Mouse (Mus musculus): ENCODE measurements around the gene Mettl7a3. TPM values are rescaled to one million over a fixed set of nuclear protein-coding genes. Genes with fewer than 3 reads are reported as not detected.
"Not testable (repeated sequence)": the region's sequence is repeated elsewhere in the genome, so short reads cannot be mapped to it uniquely, and the experiment has no call there.

Mettl7a3 gene
- total and polyA plus RNA-seq, 2 experiments from 2014 or later: not detected

- 66% methylated on average over 7 of the region's 7 CpGs for WGBS
- H3K36me3 ChIP-seq (ENCODE audit: insufficient read depth): no peaks in the 10 kb centered on the region
- H3K4me2 ChIP-seq (ENCODE audit: low read depth): no peak overlapping the region
- ATAC-seq: no peak
- no peak overlapping the region for H3K9ac ChIP-seq
- H3K27ac ChIP-seq (ENCODE audit: low read depth, low read length): no peak overlapping the region
- TF ChIP-seq CTCF (IDR thresholded peaks at IDR 0.05; ENCODE audit: low read depth): no peak
- no peak overlapping the region for H3K4me3 ChIP-seq (ENCODE audit: low read depth, low read length)
- H3K9me3 ChIP-seq (ENCODE audit: low read length): no peaks in the 10 kb centered on the region
- H3K27me3 ChIP-seq (ENCODE audit: insufficient read depth, low read length): no peaks in the 10 kb centered on the region
- no peaks in the 10 kb centered on the region for H3K4me1 ChIP-seq (ENCODE audit: insufficient read depth)
- no peak for DNase-seq
These were observed 4.0 kb upstream of the Mettl7a3 start for GRCm38 (mm10) chr15:100330739-100331138.

DNA sequence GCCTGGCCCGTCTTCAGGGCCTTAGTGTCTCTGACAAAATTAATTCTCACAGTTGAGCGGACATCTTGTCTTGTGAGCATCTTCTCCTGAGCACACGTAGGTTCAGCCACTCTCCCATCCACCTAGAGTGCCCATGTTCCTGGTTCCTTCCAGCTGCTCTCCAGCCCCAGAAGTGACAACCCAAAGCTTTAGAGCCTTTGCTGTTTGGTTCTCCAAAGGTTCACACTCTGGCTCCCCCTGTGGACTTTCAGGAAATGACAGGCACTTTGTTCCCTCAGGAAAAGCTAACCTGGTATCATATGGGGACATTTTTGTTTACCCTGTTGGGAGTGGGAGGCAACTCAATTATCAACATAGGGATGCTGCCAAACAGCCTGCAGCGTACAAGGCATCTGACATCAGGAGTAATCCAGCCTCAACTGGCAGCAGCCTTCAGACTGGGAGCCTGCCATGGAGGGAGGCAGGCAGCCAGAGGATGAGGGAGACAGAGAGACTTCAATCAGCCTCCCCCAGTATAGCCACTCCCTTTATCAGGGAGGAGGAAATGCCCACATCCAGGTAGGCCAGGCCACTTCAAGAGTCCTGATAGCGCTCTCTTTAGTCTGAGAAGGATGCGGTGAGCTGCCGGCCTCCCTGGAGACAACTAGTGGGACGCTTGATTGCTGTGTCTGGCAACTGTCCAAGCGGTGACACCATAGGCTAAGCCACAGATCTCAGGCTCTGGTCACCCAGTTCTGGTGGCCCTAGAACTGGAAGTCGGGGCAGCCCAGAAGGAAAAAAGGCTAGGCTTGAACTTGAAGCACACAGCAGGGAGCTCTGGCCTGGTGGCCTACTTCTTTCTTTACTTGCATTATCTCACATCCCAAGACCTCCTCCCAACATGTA is 2.4 kb upstream of the Mettl7a3 start:
- not testable (repeated sequence) for H3K36me3 ChIP-seq (ENCODE audit: insufficient read depth); H3K27ac ChIP-seq (ENCODE audit: low read depth, low read length); H3K4me3 ChIP-seq (ENCODE audit: low read depth, low read length); H3K9ac ChIP-seq; H3K4me1 ChIP-seq (ENCODE audit: insufficient read depth); H3K9me3 ChIP-seq (ENCODE audit: low read length); DNase-seq; H3K4me2 ChIP-seq (ENCODE audit: low read depth); H3K27me3 ChIP-seq (ENCODE audit: insufficient read depth, low read length)
- 0 out of 2 replicates have a peak, but pooled peaks have one; percentile 16 for TF ChIP-seq CTCF (IDR thresholded peaks at IDR 0.05; ENCODE audit: low read depth)
- WGBS: 37% methylated on average over 2 of the region's 10 CpGs
- ATAC-seq: peak; percentile 56; the same call in 1 of the 2 replicates

DNA sequence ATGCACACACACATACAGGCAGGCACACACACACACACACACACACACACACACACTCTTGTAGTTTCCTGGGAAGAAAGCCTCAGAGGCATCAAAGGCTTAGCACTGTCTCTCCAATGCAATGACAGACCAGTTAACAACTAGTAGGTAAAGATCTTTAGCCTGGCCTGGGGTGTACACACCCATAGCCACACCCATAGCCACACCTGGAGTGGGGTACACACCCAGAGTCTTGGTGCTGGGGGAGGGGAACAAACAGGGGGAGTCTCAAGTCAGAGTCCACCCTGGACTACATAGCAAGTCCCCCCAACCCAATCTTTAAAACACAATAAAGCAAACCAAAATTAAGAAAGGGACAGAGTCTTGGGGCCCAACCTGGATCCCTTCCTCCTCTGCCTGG is 2.6 kb downstream of the Mettl7a3 start:
- H3K27me3 ChIP-seq (ENCODE audit: insufficient read depth, low read length); DNase-seq; H3K4me3 ChIP-seq (ENCODE audit: low read depth, low read length); H3K9ac ChIP-seq; H3K36me3 ChIP-seq (ENCODE audit: insufficient read depth); H3K4me1 ChIP-seq (ENCODE audit: insufficient read depth); ATAC-seq; H3K27ac ChIP-seq (ENCODE audit: low read depth, low read length); H3K9me3 ChIP-seq (ENCODE audit: low read length); H3K4me2 ChIP-seq (ENCODE audit: low read depth): not testable (repeated sequence)

DNA sequence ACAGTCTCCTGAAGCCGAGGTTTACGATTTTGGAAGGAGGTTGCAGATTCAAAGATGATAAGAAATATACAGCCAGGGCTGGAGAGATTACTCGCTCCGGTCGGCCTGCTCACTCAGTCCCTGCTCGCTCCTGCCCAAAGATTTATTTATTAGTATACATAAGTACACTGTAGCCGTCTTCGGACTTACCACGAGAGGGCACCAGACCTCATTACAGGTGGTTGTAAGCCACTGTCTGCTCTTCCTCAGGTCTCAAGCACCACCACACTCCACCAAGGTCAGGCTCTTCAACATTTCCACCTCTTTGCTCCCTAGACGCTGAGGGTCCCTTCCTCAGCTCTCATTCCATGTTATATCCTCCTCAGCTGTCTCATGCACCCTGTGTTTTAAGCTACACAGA is 3.1 kb downstream of the Mettl7a3 start:
- peak; percentile 42; the same call in 1 of the 2 replicates for TF ChIP-seq CTCF (IDR thresholded peaks at IDR 0.05; ENCODE audit: low read depth)
- not testable (repeated sequence) for H3K27ac ChIP-seq (ENCODE audit: low read depth, low read length); H3K27me3 ChIP-seq (ENCODE audit: insufficient read depth, low read length); ATAC-seq; H3K4me2 ChIP-seq (ENCODE audit: low read depth); H3K4me3 ChIP-seq (ENCODE audit: low read depth, low read length); DNase-seq; H3K9ac ChIP-seq; H3K36me3 ChIP-seq (ENCODE audit: insufficient read depth); H3K9me3 ChIP-seq (ENCODE audit: low read length); H3K4me1 ChIP-seq (ENCODE audit: insufficient read depth)
- 47% methylated on average over 9 of the region's 10 CpGs for WGBS

- H3K36me3 ChIP-seq (ENCODE audit: insufficient read depth); H3K4me2 ChIP-seq (ENCODE audit: low read depth); H3K27ac ChIP-seq (ENCODE audit: low read depth, low read length); DNase-seq; H3K27me3 ChIP-seq (ENCODE audit: insufficient read depth, low read length); H3K9me3 ChIP-seq (ENCODE audit: low read length); H3K4me3 ChIP-seq (ENCODE audit: low read depth, low read length); H3K4me1 ChIP-seq (ENCODE audit: insufficient read depth); ATAC-seq; H3K9ac ChIP-seq: not testable (repeated sequence)
- 77% methylated on average over 4 of the region's 5 CpGs for WGBS
These were observed 6.7 kb downstream of the Mettl7a3 start for GRCm38 (mm10) chr15:100341314-100341980.

GRCm38 (mm10) chr15:100345484-100345883 is 10.8 kb downstream of the Mettl7a3 start:
- DNase-seq (no peak), ATAC-seq (no peak)
- H3K4me1 ChIP-seq (ENCODE audit: insufficient read depth): no peaks in the 10 kb centered on the region
- no peaks in the 10 kb centered on the region for H3K36me3 ChIP-seq (ENCODE audit: insufficient read depth)
- TF ChIP-seq CTCF (IDR thresholded peaks at IDR 0.05; ENCODE audit: low read depth): no peak
- H3K27me3 ChIP-seq (ENCODE audit: insufficient read depth, low read length): no peaks in the 10 kb centered on the region
- H3K9me3 ChIP-seq (ENCODE audit: low read length): no peaks in the 10 kb centered on the region
- H3K9ac ChIP-seq: no peak overlapping the region
- H3K27ac ChIP-seq (ENCODE audit: low read depth, low read length): no peak overlapping the region
- no peak overlapping the region for H3K4me2 ChIP-seq (ENCODE audit: low read depth)
- no peak overlapping the region for H3K4me3 ChIP-seq (ENCODE audit: low read depth, low read length)

DNA sequence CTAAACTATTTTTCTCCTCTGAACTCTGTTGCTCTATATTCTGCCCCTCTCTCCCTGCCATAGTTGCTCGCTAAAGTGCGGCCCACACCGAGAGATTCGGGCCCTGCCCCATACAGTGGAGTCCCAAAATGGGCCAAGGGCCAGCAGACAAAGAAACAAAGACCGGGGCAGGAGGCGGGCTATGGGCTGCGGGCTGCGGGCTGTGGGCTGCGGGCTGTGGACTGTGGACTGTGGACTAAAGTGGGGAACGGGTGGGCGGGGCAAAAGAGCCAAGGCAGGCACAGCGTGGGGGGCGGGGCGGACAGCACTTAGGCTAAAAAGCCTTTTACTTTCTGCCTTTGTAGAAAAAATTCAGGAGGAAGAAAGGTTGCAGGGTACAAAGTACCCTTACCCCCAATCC is 12.0 kb downstream of the Mettl7a3 start:
- no peaks in the 10 kb centered on the region for H3K4me1 ChIP-seq (ENCODE audit: insufficient read depth)
- TF ChIP-seq CTCF (IDR thresholded peaks at IDR 0.05; ENCODE audit: low read depth): no peak
- no peak for ATAC-seq
- WGBS: 43% methylated on average over 14 of the region's 14 CpGs
- no peaks in the 10 kb centered on the region for H3K27me3 ChIP-seq (ENCODE audit: insufficient read depth, low read length)
- no peak overlapping the region for H3K4me3 ChIP-seq (ENCODE audit: low read depth, low read length)
- no peaks in the 10 kb centered on the region for H3K36me3 ChIP-seq (ENCODE audit: insufficient read depth)
- H3K9ac ChIP-seq: no peak overlapping the region
- H3K9me3 ChIP-seq (ENCODE audit: low read length): no peaks in the 10 kb centered on the region
- no peak for DNase-seq
- H3K4me2 ChIP-seq (ENCODE audit: low read depth): no peak overlapping the region
- H3K27ac ChIP-seq (ENCODE audit: low read depth, low read length): no peak overlapping the region

All from forebrain, postnatal 0 days (tissue).